Mouse (Mus musculus) naive thymus-derived CD4-positive, alpha-beta T cell, adult 5 months (primary cell): ENCODE data around the gene Lrwd1. TPM values are rescaled to one million over a fixed set of nuclear protein-coding genes. Genes with fewer than 3 reads are reported as not detected.

Experiments used
- polyA plus RNA-seq: library from polyadenylated mRNA; unstranded; fragments of 100-300 nt; shearing (Covaris generic); gene quantifications from one replicate; pipeline ENCODE4 v1.2.1, GENCODE M21; 2017

Gene Lrwd1
- polyA plus RNA-seq, result 38.3 TPM

GRCm38 (mm10) chr5:136135571-136136291 lies at the start of gene Lrwd1, which contains the start of gene Alkbh4:
Gene Lrwd1 (minus strand): TSS chr5:136136074.
Gene Alkbh4 (plus strand): TSS chr5:136136146.

GRCm38 (mm10) chr5:136170512-136171362 lies 34.9 kb upstream of the Lrwd1 start, which contains the start of gene Orai2:
Gene Orai2 (minus strand): TSS chr5:136170713.

GRCm38 (mm10) chr5:136115891-136116783 lies 19.7 kb downstream of the Lrwd1 start, which contains the start of gene Polr2j:
Gene Polr2j (plus strand): TSS chr5:136116631.

GRCm38 (mm10) chr5:136083669-136084107 lies 52.2 kb downstream of the Lrwd1 start, which contains the start of gene Rasa4:
Gene Rasa4 (plus strand): TSS chr5:136083916.

Other genes with a start within 250 kb of the Lrwd1 start
- 2.7 TPM for gene Hspb1, start 248.2 kb downstream of the Lrwd1 start, polyA plus RNA-seq
- 51.7 TPM for gene Ywhag, start 201.5 kb downstream of the Lrwd1 start, polyA plus RNA-seq
- 0.52 TPM for gene Ssc4d, start 161.5 kb downstream of the Lrwd1 start, polyA plus RNA-seq
- not detected for gene Zp3, start 156.0 kb downstream of the Lrwd1 start, polyA plus RNA-seq
- 32.1 TPM for gene Dtx2, start 141.3 kb downstream of the Lrwd1 start, polyA plus RNA-seq
- not detected for gene Upk3b, start 97.6 kb downstream of the Lrwd1 start, polyA plus RNA-seq
- gene Upk3bl, start 81.6 kb downstream of the Lrwd1 start, polyA plus RNA-seq, result not detected
- gene Rasa4, start 52.2 kb downstream of the Lrwd1 start, polyA plus RNA-seq, result 4.4 TPM
- 57.9 TPM for gene Polr2j, start 19.4 kb downstream of the Lrwd1 start, polyA plus RNA-seq
- gene Alkbh4, start 72 bp upstream of the Lrwd1 start, polyA plus RNA-seq, result 47.3 TPM
- gene Orai2, start 34.6 kb upstream of the Lrwd1 start, polyA plus RNA-seq, result 98.4 TPM
- gene Prkrip1, start 62.9 kb upstream of the Lrwd1 start, polyA plus RNA-seq, result 39.0 TPM
- not detected for gene Sh2b2, start 110.5 kb upstream of the Lrwd1 start, polyA plus RNA-seq